Comparison of ENCODE assay signal across 1 mouse cellular context in the genomic region with DNA sequence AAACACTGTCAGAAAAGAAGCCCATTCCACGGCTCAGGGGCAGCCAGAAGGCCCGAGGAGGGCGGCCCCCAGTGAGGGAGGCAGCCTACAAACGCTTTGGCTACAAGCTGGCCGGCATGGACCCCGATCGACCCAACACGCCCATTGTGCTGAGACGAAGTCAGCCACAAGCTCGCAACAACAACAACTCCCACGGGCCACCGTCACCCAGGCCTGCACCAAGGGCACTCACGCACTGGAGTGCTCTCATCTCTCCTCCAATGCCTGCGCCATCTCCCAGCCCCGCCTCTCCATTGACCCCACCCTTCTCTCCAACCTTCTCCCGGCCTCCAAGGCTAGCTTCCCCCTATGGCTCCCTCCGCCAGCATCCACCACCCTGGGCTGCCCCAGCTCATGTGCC.
TF ChIP-seq lines count a peak whose summit lies in the region.

No protein-coding gene starts in this region.

TF ChIP-seq in ES-E14, 5 proteins besides CTCF, POLR2A, EP300 and RAD21 (continued from another document):
- no peak for TF ChIP-seq MAFK (IDR thresholded peaks at IDR 0.05; ENCODE audit: insufficient read depth, low read depth, low read length)
- no peak for TF ChIP-seq ZNF384 (IDR thresholded peaks at IDR 0.05; ENCODE audit: low read depth, low read length)
- no peak for TF ChIP-seq ZC3H11A (IDR thresholded peaks at IDR 0.05; ENCODE audit: borderline replicate concordance, low read depth, low read length)
